Mouse (Mus musculus) mammary gland, adult 2 months (tissue): ENCODE results near the gene Npff. TPM values are rescaled to one million over a fixed set of nuclear protein-coding genes. Genes with fewer than 3 reads are reported as not detected.

Source experiments
- polyA plus RNA-seq: library from polyadenylated mRNA; depleted of rRNA; stranded (reverse); fragments of >200 nt; gene quantifications from 2 replicates; pipeline ENCODE4 v1.2.3, GENCODE M21; 2012; ENCODE audit warnings: low replicate concordance; rRNA removed

The Npff gene
- 9.0 and 11.3 TPM in 2 replicates for polyA plus RNA-seq

DNA sequence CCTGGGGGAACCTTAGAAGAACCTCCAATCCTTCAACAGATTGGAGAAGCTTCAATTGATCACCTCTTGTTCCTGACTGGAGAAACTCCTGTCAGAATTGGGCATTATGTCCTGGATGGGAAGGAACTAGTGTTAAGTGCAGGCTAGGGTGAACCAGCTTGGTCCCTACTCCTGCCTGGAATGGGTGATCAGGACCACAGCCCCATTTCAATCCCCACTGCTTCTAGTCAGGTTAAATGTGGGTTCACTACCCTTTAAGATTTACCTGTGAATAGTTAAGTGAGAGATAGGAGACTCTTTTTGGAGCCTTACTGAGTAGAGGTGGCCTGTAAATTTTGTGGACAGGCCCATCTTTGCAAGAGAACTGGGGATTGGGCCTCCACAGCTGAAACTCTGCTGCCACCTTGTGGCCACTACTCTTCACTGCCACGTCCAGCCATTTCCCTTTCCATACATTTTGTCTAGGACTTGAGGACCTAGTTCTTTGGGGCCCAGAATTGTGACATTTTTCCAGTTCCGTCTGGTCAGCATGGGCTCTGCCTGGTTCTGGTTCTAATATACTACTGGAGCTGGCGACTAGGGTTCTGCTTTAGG, at the start of gene Npff:
TSS of gene Npff (minus strand) at position 51 of the 594 bp plus-strand sequence.

DNA sequence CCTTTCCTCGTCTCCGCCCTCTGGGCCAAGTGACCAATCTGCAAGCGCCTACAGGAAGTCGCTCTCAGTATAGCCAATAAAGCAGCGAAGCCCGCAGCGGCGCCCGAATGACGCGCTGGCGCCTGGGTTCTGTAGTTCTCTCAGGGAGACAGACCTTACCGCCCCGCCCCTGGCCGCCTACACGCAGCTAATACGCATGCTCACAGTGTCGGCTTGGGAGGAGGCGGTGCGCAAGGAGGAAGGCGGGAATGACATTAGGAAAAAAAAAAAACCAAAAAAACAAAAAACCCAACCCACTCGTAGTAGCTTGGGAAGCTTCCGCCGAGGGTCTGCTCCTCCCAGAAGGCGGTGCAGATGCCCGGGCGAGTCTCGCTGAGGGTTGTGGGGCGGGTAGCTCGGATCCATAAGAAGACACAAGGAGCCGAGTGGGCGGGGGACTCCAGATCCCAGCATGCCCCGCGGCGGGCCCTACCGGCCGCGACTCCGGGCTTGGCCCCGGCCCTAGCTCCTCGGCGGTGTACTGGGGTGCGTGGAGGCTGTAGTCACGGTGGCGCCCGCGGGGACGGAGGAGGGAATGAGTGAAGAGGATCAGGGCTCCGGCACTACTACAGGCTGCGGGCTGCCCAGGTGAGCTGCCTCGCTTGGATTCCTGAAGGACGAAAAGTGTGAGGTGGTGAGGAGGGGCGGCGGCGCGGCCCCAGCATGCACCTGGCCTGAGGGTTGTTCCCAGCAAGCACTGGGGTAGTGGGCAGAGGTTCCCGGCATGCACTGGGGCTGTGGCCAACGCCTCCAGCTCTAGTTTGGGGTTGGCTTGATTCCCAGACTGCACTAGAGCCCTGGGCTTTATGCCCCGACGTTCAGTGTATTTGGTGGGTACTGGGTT, 6.5 kb downstream of the Npff start, which contains the start of gene Tarbp2:
TSS of gene Tarbp2 (plus strand) at position 217 of the 883 bp plus-strand sequence.

DNA sequence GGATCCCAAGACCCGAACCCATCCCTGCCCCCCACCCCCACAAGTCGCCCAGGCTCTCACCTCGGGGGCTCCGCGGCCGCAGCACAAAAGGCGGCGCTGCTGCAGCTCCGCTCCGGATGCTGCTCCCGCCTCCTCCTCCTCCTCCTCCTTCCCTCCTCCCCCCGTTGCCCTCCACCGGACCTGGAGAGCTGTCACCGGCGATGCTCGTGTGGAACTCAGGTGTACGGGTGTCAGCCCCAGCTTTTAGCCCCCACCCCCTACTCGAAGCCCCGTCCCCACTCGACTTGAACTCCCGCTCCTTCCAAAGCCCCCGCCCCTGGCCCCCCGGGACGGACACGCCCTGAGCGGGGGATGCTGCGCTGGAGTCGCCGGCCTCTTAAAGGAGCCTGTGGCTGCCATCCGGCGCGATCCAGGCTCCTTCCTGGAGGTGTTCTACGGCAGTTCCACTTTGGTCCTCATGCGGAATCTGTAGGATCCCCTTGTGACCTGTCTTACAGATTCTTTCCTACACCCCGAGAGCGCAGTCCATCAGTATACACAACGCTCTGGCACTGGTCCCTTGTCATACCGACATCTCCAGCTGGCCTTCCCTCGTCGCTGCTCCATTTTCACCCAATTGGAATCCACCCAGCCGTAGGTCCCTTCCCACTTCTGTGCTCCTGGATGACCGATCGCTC, 7.9 kb downstream of the Npff start, which contains the start of gene Map3k12:
TSS of gene Map3k12 (minus strand) at position 337 of the 677 bp plus-strand sequence.

DNA sequence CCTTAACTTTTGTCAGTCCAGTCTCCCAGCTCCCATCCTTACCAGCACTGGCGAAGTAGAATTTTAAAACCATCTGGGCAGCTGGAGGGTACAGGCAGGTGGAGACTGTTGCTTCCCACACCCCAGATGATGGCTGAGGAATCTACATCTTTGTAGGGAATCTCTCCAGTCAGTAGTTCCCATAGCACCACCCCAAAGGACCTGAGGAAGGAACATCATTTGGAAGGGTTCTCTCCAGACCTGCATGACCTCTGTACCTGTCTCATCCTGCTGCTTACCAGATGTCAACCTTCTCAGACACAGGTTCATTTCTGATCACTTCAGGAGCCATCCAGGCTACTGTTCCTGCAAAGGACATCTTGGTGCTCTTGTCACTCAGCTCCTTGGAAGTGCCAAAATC, 21.3 kb downstream of the Npff start, which contains the start of gene Gm10337:
TSS of gene Gm10337 (plus strand) at position 276 of the 400 bp plus-strand sequence.

Other genes with a start within 250 kb of the Npff start
- gene Mfsd5, start 245.5 kb downstream of the Npff start, polyA plus RNA-seq: 117 and 134 TPM in 2 replicates
- gene Espl1, start 228.7 kb downstream of the Npff start, polyA plus RNA-seq: 2.8 and 2.9 TPM in 2 replicates
- gene Pfdn5, start 198.8 kb downstream of the Npff start, polyA plus RNA-seq: 50.1 and 98.8 TPM in 2 replicates
- gene Myg1, start 193.2 kb downstream of the Npff start, polyA plus RNA-seq: 57.4 and 61.0 TPM in 2 replicates
- gene Aaas, start 174.2 kb downstream of the Npff start, polyA plus RNA-seq: 47.2 and 52.8 TPM in 2 replicates
- 0.20 and 0.33 TPM in 2 replicates for gene Sp7, start 157.8 kb downstream of the Npff start, polyA plus RNA-seq
- 19.4 and 25.9 TPM in 2 replicates for gene Sp1, start 118.8 kb downstream of the Npff start, polyA plus RNA-seq
- 3.6 and 6.7 TPM in 2 replicates for gene Amhr2, start 79.6 kb downstream of the Npff start, polyA plus RNA-seq
- gene Prr13, start 65.9 kb downstream of the Npff start, polyA plus RNA-seq: 198 and 203 TPM in 2 replicates
- 437 and 514 TPM in 2 replicates for gene Pcbp2, start 54.4 kb downstream of the Npff start, polyA plus RNA-seq
- gene Gm10337, start 21.2 kb downstream of the Npff start, polyA plus RNA-seq: not detected in 2 replicates
- gene Map3k12, start 7.9 kb downstream of the Npff start, polyA plus RNA-seq: 10.0 and 11.0 TPM in 2 replicates
- gene Tarbp2, start 6.8 kb downstream of the Npff start, polyA plus RNA-seq: 69.0 and 82.6 TPM in 2 replicates
- gene Gm28047, start 100.1 kb upstream of the Npff start, polyA plus RNA-seq: 0.29 TPM in 1 of 2 replicates, not detected in the other
- 99.1 and 202 TPM in 2 replicates for gene Atf7, start 100.5 kb upstream of the Npff start, polyA plus RNA-seq
- gene Atp5g2, start 147.4 kb upstream of the Npff start, polyA plus RNA-seq: 329 and 421 TPM in 2 replicates
- gene Calcoco1, start 197.2 kb upstream of the Npff start, polyA plus RNA-seq: 47.3 and 82.5 TPM in 2 replicates